Mouse (Mus musculus) urinary bladder, postnatal 36 days (tissue): Measurements from ENCODE around the gene Sec23b.
A peak's percentile ranks its signal among the peaks of the same experiment; 100 is the strongest.

Experiments
- DNase-seq, 2 experiments: peaks; one replicate each; pipeline ENCODE4 v3.0.0; 2022; ENCODE audit warnings: low spot score in 2 of 2, mixed read lengths in 1 of 2

Sec23b gene

DNA sequence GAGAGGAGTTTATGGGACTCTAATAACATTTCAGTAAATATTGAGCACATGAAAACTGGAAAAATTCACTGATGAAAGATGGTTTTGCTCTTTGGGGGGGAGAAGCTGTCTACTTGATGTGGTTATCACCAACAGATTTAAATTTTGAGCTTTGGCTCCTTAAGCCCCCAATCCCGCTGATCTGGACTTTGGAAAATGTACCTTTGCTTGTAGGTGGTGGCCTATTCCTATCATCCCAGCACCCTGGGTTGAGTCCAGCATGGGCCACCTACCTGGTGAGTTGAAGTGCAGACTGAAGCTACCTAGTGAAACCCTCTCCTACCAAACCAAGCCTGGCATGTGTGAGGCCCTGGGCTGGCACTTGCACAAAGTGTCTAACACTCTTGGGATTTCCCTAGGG, 45.5 kb downstream of the Sec23b start:
- no peak for DNase-seq

DNA sequence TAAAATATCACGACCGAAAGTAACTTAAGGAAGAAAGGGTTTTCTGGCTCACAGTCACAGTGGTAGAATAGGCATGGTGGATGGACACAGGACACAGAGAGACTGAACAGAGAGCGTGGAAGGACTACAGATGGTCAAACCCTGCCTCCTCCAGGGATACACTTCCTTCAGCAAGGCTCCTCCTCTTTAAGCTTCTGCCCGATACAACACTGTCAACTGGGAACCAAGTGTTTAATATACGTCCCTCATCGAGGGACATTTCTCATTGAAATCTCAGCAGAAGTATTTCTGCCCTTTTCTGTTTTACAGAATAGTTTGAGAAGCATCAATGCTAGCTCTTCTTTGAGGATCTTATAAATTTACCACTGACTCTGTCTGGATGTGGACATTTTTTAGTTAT, 57.9 kb downstream of the Sec23b start:
- no peak for DNase-seq

DNA sequence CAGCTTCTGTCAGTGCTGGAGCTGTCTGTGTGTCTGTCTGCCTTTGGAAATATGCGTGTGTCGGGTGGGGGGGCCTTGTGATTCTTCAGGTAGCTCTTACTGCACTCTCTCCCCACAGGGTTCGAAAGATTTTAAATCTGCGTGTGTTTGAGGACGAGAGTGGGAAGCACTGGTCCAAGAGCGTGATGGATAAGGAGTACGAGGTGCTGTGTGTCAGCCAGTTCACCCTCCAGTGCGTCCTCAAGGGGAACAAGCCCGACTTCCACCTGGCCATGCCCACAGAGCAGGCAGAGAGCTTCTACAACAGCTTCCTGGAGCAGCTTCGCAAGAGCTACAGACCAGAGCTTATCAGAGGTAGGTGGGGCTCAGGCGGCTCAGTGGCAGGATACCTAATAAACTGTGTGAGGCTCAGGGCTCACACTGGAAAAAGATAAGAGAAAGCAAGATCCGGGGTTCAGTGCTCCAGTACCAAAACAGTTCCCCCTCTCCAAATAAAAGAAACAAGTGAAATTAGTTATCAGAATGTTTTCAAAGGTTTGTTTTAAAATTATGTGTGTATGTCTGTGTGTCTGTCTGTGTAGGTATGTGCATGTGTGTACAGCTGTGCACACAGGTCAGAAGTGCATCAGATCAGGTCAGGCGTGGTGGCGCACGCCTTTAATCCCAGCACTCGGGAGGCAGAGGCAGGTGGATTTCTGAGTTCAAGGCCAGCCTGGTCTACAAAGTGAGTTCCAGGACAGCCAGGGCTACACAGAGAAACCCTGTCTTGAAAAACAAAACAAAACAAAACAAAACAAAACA, 61.2 kb downstream of the Sec23b start:
- DNase-seq: no peak

DNA sequence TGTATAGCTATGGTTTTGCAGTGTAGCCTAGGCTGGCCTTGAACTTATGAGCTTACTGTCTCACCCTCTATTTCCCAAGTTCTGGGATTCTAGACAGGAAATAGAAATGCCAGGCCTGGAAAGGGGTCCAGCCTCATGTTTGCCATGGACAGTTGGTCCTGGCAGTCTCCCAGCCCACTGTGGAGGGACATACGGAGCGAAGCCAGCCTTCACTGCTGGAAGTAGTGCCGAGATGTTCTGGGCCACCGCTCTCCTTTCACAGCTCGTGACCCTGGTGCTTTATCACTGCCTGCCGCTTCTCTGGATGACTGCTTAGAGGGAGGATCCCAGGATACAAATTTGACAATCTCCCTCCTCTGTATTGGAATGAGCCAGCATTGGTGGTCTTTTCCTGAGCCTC, 65.5 kb downstream of the Sec23b start:
- DNase-seq: no peak

DNA sequence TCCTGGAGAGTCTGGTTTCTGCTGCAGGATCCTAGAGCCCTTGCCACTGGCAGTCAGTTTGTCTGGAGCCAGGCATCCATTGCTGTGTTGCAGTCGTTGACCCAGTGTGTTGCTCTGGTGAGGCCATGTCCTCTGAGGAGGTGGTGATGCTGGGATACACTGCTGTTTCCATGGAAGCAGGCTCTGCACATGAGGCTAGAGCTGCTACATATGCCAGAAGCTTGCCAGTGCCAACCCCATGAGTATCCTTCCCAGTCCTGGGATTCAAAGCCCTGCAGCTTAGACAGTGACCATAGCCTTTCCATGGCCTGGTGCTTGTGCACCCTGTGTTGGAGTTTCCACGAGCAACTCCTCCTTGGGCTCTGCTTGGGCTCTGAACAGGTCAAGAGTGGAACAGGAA, 77.5 kb downstream of the Sec23b start:
- DNase-seq: no peak

DNA sequence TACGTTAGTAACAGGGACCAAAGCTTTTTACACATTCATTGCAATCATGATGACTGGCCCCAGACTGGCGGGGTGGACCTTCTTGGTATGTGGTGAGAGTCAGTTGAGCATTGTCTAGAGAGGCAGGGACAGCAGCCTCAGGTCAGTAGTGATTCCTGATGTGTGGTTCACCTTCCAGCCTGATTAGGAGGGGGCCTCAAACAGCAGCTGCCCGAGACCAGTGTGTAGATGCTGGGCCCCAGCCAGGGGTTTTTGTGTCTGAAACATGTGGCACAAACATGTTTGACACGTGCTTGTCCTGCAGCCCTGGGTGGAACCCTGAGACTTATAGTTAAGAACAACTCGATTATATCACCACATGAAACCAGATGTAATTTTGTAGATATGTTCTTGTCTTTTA, 78.2 kb downstream of the Sec23b start:
- DNase-seq: no peak

DNA sequence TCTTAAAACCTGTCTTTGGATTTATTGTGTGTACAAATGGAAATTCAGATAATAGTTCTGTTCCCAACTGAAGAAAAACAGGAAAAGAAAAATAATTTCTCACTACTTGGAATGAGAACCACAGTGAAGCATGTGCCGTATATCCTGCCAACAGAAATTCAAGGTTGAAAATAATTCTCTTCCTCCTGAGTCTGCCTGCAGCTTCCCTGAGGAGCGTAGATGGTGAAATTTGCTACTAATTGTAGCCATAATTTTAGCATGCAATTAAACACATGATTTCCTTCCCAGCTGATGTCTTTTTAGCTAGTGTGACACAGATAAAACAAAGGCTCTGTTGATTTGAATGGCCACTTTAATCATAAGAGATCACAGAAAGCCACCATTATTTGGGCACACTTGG, 78.7 kb downstream of the Sec23b start:
- no peak for DNase-seq

DNA sequence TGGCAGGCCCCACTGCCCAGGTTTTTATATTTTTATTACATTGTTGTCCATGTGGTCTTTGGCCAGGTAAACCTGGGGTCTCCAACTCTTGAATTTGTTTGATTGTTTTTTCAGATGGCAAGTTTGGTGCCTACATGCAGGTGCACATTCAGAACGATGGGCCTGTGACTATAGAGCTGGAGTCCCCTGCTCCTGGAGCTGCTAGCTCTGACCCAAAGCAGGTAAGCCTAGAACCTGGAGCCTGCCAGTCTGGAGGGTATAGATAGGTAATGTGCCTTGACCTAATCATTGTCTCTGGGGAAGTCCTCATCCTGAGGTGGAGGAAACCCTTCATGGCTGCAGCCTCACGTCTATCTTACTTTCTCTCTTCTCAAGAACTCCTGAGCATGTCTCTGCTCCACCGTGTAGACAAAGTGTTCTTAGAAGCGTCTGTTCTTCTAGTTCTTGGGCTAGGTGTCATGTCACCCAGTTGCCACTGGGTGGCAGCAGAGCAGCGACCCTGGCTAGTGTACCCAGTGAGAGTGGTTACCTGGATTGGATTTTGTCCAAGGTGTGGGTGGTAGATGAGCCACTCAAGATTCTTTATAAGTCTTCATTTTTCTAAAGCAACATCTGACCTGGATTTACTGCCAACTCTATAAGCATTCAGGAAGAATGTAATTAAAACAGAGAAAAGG, 79.8 kb downstream of the Sec23b start:
- peak; percentile 39 to 48 for DNase-seq

DNA sequence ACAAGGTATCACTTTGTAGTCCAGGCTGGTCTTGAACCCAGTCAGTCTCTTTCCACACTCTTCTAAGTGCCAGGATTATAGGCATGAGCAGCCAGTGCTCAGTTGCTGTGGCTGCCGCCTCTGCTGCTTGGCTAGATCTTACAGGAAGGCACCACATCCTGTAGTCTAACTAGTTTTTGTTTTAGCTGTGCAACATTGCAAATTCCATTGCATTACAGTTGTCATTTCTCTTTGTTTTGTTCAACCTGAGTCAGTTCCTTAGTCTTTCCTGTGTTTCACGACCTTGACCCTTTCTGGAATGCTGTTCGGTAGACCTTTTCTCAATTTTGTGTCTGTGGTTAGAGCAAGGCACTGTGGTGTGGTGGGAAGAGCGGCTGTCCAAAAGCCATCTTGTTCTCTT, 81.2 kb downstream of the Sec23b start:
- DNase-seq: no peak

DNA sequence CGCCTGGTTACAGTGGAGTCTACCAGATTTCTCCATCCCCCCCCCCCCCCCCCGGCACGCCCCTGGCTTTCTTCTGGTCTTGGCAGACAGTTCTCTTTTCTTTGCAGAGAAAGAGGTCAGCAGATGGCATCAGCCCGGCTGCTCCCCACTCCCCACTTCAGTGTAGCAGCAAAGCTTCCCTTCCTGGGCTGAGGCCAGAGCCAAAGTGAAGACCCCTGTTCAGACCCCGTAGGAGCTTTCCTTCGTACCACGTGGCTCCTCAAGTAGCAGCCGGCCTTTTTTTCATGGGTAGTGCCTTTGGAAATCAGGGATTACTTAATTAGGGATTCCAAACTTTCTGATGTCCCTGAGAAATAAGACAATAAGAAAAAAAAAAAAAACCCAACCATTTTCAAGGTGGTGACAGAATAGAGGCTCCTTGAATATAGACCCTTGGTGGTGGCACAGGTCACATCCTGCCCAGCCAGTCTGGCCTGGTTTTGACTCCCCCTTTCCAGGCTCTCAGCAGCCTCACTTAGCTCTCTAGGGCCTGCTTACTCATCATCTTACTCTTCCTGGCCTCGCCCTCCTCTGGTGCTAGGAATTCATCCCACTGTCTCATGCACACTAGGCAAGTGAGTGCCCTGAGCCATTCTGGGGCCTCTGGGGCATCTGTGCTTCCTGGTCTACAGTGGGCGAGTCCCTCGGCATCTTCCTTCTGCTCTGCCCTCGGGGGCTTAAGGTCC, 81.8 kb downstream of the Sec23b start:
- no peak for DNase-seq

DNA sequence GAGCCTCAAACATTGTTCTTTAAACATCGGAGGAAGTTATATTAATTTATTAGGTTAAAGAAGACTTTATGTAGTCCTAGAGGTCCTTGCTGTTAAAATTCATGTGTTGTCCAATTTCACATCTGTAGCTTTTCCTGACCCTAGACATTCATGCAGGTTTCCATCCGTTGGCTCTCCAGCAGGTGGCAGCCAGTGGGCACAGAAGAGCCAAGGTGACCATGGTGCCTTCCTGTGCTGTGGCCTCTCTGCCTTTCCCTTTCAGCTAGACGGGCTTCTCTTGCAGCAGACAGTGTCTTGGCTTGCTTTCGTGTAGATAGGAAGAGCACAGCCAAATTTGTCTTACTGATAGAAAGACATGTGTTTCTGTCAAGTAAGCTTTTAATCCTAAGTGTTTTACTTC, 82.7 kb downstream of the Sec23b start:
- peak in 1 of 2 experiments; percentile 21 for DNase-seq

DNA sequence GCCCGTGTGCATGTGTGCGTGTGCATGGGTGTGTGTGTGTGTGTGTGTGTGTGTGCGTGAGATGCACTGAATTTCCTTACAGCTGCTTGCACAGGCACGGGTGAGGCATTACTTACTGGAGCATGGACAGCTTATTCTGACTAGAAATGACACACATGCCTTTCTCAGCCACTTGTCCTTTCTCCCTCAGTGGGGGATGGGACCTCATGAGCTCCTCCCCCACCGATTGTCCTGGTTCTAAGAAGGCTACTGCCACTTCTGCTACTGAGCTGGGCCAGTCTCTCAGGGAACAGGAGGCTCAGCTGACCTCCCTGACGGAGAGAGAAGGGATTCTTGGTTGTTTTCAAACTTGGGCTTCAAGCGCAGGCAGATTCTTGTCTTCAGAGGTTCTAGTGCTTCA, 84.1 kb downstream of the Sec23b start:
- no peak for DNase-seq
